Mouse (Mus musculus): ENCODE data around the gene Bank1.

Gene Bank1

GRCm38 (mm10) chr3:136251578-136251977 is 74.3 kb downstream of the Bank1 start:
- DNase-seq: no peak

DNA sequence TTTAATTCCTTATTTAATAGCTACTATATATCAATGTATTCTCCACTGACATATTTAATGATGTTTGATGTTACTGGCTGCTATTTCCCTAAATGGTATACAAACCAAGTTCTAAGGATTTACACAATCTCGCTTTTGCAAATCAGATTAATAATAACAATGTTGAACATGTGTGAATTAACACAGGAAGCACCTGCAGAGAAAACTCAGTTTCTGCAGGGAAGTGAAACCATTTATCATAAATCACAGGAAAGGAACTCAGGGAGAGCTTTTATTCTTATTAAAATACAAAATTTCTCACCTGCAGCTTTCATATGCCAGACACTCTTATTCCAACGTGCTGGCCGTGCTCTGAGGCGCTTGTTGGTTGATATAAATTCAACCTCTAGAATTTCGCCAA is 78.5 kb downstream of the Bank1 start:
- no peak for DNase-seq

DNA sequence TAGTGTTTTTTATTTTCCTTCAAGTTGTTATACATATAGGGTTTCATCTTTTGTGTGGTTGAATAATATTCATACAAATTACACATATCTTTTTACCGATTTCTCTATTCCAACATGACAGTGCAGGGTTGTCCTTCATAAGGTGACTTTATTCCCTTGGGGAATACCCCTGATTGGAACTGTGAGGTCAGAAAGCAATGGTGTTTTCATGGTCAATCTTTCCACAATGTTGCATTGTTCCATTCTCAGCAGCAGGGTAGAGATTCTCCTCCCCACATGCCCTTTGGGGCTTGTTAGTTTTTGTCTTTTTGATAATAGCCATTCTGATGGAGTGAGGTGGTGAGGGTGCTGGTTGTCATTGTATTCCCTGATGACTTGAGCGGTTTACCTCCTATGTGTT is 80.9 kb downstream of the Bank1 start:
- DNase-seq: no peak

GRCm38 (mm10) chr3:136238790-136239189 is 87.1 kb downstream of the Bank1 start:
- DNase-seq: no peak

DNA sequence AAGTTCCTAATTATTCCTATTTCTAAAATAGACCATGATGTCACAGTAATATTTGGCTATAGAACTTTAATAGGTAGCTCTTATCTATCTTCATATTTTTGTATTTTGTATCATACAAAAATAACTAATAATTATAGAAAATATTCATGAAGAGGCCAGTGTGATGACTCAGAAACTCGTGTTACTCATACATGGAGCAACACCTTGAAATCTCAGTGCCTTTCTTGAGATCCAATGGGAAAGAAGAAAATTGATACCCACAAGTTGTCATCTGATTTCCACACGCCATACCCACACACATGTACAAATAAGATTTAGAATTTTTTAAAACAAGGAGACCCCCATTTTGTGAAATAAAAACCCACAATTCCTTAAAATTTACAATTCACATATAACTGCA is 92.4 kb downstream of the Bank1 start:
- DNase-seq: no peak

- no peak for DNase-seq
Measured at GRCm38 (mm10) chr3:136230602-136231151, 95.2 kb downstream of the Bank1 start.

- DNase-seq: no peak
Measured at GRCm38 (mm10) chr3:136189661-136190228, 136.1 kb downstream of the Bank1 start.

- no peak for DNase-seq
Measured at GRCm38 (mm10) chr3:136186548-136187113, 139.2 kb downstream of the Bank1 start.

DNA sequence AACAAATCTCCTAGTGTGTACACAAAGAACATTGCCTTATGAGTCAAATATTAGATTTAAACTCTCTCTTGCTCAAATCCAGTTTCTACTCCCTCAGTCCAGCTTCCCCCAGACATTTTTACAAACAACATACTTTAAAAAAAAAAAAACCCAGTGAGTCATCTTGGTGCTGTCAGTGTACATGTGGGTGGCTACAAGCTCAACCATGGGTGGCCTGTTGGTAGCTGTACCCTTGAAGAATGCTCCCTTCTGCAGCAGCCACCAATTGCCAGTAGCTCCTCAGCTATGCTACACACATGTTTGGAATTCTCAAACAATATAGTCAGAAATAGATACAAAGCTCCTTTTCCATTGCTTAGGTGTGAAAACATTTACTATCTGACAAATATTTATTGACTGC is 154.2 kb downstream of the Bank1 start:
- no peak for DNase-seq

- DNase-seq: no peak
Measured at GRCm38 (mm10) chr3:136168071-136168470, 157.8 kb downstream of the Bank1 start.

DNA sequence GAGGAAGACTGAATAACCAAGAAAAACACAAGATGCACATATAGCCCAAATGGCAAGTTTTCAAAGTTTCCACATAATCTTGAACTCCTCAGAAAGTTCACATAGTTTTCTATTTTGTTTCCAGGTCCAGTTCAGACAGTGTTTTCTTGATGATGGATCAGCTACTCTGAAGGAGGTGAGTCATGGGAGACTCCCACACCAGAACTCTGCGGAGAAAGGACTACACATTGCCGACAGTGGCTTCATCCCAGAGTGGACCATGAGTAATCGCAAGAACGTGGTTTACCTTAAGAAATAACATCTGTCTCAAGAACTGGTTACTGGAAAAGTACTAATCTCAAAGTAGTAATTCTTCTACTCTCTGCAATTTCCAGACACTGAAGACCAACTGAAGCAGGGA is 159.2 kb downstream of the Bank1 start:
- no peak for DNase-seq

DNA sequence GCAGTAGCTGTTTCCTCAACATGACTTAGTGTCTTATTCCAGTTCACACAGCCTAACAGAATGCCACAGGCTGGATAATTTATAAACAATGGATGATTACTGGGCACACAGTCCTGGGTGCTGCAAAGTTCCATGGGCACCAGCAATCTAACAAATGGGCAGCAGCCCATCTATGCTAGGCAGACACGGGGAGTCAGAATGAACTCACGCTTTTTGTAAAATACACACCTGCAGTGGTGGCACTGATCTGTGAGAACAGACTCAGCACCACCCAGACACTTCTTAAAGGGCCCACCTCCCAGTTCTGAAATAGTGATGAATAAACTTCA is 159.9 kb downstream of the Bank1 start:
- DNase-seq: no peak

GRCm38 (mm10) chr3:136165167-136166032 is 160.5 kb downstream of the Bank1 start:
- DNase-seq: peak; percentile 66

DNA sequence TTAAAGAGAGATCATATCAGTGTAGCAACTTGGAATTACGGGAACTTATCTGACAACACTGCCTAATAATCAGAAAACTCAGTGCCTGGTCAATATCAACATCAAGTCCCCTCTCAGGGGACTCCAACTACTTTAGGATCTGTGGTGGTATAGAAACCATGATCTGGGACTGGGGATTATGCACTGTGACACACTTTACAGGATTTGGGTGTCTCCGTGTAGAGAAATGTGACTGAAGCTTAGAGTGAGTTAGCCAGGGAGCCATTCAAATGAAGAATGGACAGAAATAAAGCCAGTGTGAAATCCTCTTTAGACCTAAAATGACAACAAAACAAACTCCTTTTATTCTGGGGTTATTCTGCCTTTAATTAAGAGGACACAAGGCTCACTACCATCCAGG is 167.8 kb downstream of the Bank1 start:
- DNase-seq: no peak

- no peak for DNase-seq
Measured at GRCm38 (mm10) chr3:136155555-136155954, 170.3 kb downstream of the Bank1 start.

DNA sequence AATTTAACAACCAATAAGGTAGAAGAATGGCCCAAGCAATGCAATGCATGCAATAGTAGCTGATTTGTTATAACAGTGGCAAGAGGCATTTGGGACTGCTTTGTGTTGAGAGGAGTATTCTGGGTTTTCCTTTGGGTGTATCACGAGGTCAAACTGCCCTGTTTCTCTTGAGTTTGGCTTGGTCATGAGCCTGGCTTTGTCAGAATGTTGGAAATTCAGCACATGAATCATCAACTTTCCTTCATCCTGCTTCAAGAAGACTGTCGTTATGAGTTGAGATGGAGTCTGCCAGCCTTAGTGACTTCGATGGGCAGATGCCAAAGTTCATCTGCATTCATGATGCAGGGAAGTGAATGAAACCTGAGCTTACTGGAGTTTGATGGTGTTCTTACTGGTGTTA is 175.0 kb downstream of the Bank1 start:
- no peak for DNase-seq

DNA sequence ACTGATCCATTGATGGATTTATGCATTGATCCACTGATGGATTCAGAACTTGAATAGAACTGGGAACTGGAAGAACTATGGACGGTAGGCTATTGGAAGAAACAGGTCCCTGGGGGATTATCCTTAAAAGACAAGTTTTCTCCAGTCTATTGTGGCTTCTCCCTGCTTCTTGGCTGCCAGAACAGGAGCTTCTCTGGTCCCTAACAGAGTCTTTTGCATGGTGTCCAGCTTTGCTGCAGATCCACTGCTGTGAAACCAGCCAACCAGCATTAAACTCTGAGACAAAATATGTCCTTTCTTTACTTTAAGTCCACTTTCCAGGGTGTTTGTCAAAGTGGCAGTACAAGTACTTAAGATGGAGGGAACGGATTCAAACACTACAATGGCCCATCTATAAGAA is 178.7 kb downstream of the Bank1 start:
- no peak for DNase-seq

- no peak for DNase-seq
Measured at GRCm38 (mm10) chr3:136132013-136132412, 193.9 kb downstream of the Bank1 start.

DNA sequence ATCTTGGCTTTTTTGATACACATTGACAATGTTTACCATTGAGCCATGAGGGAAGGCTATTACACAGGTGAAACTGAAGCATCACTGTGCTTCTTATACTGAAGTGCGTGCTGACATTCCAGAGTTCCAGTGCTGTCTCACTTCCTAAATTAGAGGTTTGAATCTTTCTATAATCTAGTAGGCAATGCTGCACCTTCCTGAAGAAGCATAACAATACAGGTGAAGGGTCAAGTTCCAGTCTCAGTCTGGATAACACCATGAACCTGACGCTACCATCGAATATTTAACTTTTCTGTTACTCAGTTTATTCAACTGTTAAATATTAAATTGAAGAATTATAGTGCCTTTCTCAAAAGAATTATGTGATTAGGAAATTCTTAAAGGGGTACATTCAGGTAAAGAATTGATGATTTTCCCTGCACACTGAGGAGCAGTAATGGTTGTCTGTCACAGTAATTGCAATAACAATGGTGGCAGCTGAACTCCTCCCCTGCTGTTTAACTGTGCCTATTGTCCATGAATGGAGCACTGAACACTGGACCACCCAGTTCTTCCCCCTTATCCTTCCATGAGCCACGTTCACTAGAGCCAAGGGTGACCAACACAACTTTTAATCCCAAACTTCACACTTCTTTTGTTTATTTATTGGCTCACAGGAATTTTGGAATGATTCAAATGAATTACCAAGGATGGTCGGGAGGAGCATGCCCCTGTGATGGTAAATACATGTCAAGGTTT is 210.2 kb downstream of the Bank1 start:
- DNase-seq: no peak

- DNase-seq: no peak
Measured at GRCm38 (mm10) chr3:136109411-136110139, 216.3 kb downstream of the Bank1 start.

DNA sequence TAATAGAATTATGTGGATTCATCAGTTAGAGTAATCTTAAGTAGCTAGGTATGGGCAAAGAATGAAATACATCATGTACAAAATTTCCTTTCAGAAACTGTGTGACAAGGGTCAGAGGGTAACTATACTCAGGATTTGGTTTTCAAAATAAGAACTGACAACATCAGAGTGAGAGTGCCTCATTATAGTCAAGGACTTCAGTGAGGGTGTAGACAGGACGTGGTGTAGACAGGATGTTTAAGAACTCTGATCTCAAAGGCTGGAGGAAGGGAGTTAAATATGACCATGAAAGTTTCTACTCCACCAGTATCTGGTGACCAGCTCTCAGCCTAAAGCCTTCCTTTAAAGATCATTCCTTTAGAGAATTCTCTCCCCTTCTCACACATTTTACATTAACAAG is 219.4 kb downstream of the Bank1 start:
- DNase-seq: no peak

DNA sequence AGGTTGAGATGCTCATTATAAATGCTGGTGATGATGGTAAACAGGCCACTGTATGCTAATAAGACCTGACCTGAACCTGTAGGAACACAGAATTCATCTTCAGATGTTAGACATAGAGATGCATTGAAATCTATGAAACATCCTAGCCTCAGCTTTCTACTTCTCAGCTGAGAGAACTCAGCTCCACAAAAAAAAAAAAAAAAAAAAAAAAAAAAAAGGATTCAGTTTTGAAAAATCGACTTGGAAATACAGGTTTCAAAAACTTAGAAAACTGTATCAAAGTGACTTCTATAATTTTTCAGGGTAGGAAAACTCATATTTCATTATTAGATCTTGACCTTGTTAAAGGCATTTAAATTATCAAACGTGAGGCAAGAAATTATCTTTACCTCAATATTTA is 222.5 kb downstream of the Bank1 start:
- DNase-seq: no peak

All from right cerebral cortex, postnatal 14 days (tissue).